Mouse (Mus musculus): ENCODE results near the gene Itgb1. TPM values are rescaled to one million over a fixed set of nuclear protein-coding genes. Genes with fewer than 3 reads are reported as not detected.

Itgb1 gene
- polyA plus RNA-seq (2014; fragmentation: Illumina TruSeq; extraction: RNeasy Lipid Tissue Mini Kit (QIAGEN cat#74804); ENCODE audit: low read depth, low replicate concordance), result 443 TPM

DNA sequence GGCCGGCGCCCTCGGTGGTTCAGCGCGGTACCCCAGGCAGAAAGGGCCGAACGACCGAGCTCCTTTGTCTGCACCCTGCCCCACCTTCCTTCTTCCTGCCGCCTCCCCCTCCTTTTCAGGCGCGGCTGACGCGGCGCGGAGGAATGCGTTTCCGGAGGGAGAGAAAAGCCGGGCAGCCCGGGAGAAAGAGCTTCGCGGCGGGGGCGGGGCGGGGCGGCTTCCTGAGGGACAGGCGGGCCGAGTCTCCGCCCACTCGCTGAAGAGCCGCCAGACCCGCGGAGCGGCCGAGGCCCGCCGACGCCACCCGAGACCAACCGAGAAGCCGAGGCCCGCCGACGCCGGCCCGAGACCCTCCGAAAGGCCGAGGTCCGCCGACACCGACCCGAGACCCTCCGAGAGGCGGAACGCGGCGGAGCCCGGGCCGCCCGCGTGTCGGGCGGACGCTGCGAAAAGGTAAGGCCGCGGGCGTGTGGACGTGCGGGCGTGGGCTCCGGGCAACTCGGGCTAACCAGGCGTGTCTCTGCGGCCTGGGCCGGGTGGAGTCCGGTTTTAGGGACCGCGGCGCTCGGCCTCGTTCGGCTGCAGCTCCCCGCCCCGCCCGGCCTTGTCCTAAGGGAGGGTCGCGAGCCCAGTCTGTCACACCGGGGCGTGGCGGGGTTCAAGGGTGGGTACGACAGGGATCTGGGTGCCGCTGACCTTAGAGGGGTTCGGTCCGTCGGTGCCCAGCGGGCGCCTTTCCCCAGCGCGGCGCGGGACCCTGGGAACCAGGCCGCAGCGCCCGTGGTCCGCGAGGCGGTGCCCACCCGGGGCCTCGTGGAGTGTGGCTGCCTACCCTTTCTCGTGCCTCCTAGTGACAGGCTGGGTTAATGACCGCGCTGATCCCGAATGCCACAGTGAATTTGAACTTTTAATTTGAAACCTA is at the start of gene Itgb1:
Gene Itgb1, plus strand, starts transcription at position 148 of the 922 bp plus-strand sequence.

Other genes starting within 250 kb of the Itgb1 start
- gene Gm3952, start 113.0 kb downstream of the Itgb1 start, polyA plus RNA-seq (2014; fragmentation: Illumina TruSeq; extraction: RNeasy Lipid Tissue Mini Kit (QIAGEN cat#74804); ENCODE audit: low read depth, low replicate concordance), result not detected

All from kidney, adult 10 weeks (tissue).